Mouse (Mus musculus) lung, embryonic 14.5 days (tissue): ENCODE measurements at regions not wholly inside any gene's neighbourhood (a gene's known extent, or its start where the extent isn't known, plus 50 kb on each side); places are given as distances from the start of the nearest gene placed in this dataset.

ENCODE experiments used
- ATAC-seq: fragments of 200-750 bp; cut with Nextera tagmentation; 2 replicates; pipeline ENCODE4 v1.8.0; 2017; ENCODE audit warnings: mild to moderate bottlenecking, moderate TSS enrichment, moderate library complexity; ENCODE audit not compliant: insufficient read depth
- DNase-seq: peaks from one replicate; pipeline ENCODE4 v3.0.0-alpha.2; 2015
- H3K27ac ChIP-seq: fragments of 300-500 bp; sonication (generic); 2 replicates; pipeline ENCODE4 v1.5.1; 2014; ENCODE audit warnings: low read depth, mild to moderate bottlenecking, moderate library complexity
- H3K27me3 ChIP-seq: fragments of 300-500 bp; sonication (generic); 2 replicates; pipeline ENCODE4 v1.6.1; 2014; ENCODE audit warnings: low read length, control low read depth; ENCODE audit not compliant: insufficient read depth
- H3K36me3 ChIP-seq: fragments of 300-500 bp; sonication (generic); 2 replicates; pipeline ENCODE4 v1.6.1; 2014; ENCODE audit warnings: control low read depth; ENCODE audit not compliant: insufficient read depth
- H3K4me1 ChIP-seq: fragments of 300-500 bp; sonication (generic); 2 replicates; pipeline ENCODE4 v1.6.1; 2014; ENCODE audit warnings: antibody characterized with exemption, control low read depth; ENCODE audit not compliant: insufficient read depth
- H3K4me2 ChIP-seq: fragments of 300-500 bp; sonication (generic); 2 replicates; pipeline ENCODE4 v1.6.1; 2014; ENCODE audit warnings: mild to moderate bottlenecking
- H3K4me3 ChIP-seq: fragments of 300-500 bp; sonication (generic); 2 replicates; pipeline ENCODE4 v1.5.1; 2014; ENCODE audit warnings: low read depth, low read length
- H3K9ac ChIP-seq: fragments of 300-500 bp; sonication (generic); 2 replicates; pipeline ENCODE4 v1.6.1; 2014
- H3K9me3 ChIP-seq: fragments of 300-500 bp; sonication (generic); 2 replicates; pipeline ENCODE4 v1.6.1; 2016; ENCODE audit warnings: low read depth, low read length, control low read depth
- CTCF ChIP-seq: IDR thresholded peaks from 2 replicates; pipeline ENCODE4 v1.5.1; 2016; ENCODE audit warnings: antibody characterized with exemption, low read depth
- WGBS: fragments of 180-500 bp; shearing (Covaris S2); extraction: QIAGEN DNeasy Blood & Tissue Kit; methylation state at CpG from one replicate; pipeline ENCODE4 v1.1.7; 2014; 5-methylcytosine and 5-hydroxymethylcytosine counted together

GRCm38 (mm10) chr12:4542191-4542590, 50.2 kb upstream of the Itsn2 start:
- no peaks in the 10 kb centered on the region for H3K27me3 ChIP-seq
- H3K4me3 ChIP-seq = no peak overlapping the region
- DNase-seq = no peak
- no peak overlapping the region for H3K9ac ChIP-seq
- no peaks in the 10 kb centered on the region for H3K9me3 ChIP-seq
- no peak for ATAC-seq
- no peak for TF ChIP-seq CTCF
- 86% methylated on average over 10 of the region's 10 CpGs for WGBS
- no peaks in the 10 kb centered on the region for H3K36me3 ChIP-seq
- H3K4me2 ChIP-seq = no peak overlapping the region
- H3K4me1 ChIP-seq = no peaks in the 10 kb centered on the region
- H3K27ac ChIP-seq = no peak overlapping the region

- no peak for ATAC-seq
Observed at GRCm38 (mm10) chr12:4534252-4534651, 57.3 kb upstream of the Ncoa1 start.

GRCm38 (mm10) chr12:4533710-4534109, 56.7 kb upstream of the Ncoa1 start:
- Histone ChIP-seq H3K4me2 (no peak overlapping the region), H3K4me3 (no peak overlapping the region), H3K27me3 (no peaks in the 10 kb centered on the region), H3K27ac (no peak overlapping the region), H3K36me3 (no peaks in the 10 kb centered on the region), H3K4me1 (no peaks in the 10 kb centered on the region), H3K9ac (no peak overlapping the region), H3K9me3 (no peaks in the 10 kb centered on the region)
- no peak for TF ChIP-seq CTCF
- WGBS = 65% methylated on average over 2 of the region's 2 CpGs
- DNase-seq = no peak
- no peak for ATAC-seq

More at GRCm38 (mm10) chr12:4534252-4534651, 57.3 kb upstream of the Ncoa1 start:
- no peaks in the 10 kb centered on the region for H3K36me3 ChIP-seq
- H3K4me1 ChIP-seq = no peaks in the 10 kb centered on the region
- DNase-seq = no peak
- no peaks in the 10 kb centered on the region for H3K27me3 ChIP-seq
- no peak overlapping the region for H3K9ac ChIP-seq
- H3K9me3 ChIP-seq = no peaks in the 10 kb centered on the region
- no peak overlapping the region for H3K4me3 ChIP-seq
- no peak for TF ChIP-seq CTCF
- H3K4me2 ChIP-seq = no peak overlapping the region
- no peak overlapping the region for H3K27ac ChIP-seq
- 56% methylated on average over 5 of the region's 5 CpGs for WGBS

GRCm38 (mm10) chr12:4532707-4533106, 55.7 kb upstream of the Ncoa1 start:
- DNase-seq = no peak
- Histone ChIP-seq H3K27me3 (no peaks in the 10 kb centered on the region), H3K27ac (no peak overlapping the region), H3K4me3 (no peak overlapping the region), H3K4me1 (no peaks in the 10 kb centered on the region), H3K4me2 (no peak overlapping the region), H3K9me3 (no peaks in the 10 kb centered on the region), H3K9ac (no peak overlapping the region), H3K36me3 (no peaks in the 10 kb centered on the region)
- 70% methylated on average over 3 of the region's 3 CpGs for WGBS
- TF ChIP-seq CTCF = no peak
- ATAC-seq = no peak

GRCm38 (mm10) chr12:4527027-4527426, 50.0 kb upstream of the Ncoa1 start:
- WGBS = 44% methylated on average over 2 of the region's 2 CpGs
- H3K27ac ChIP-seq = no peak overlapping the region
- no peaks in the 10 kb centered on the region for H3K36me3 ChIP-seq
- no peaks in the 10 kb centered on the region for H3K27me3 ChIP-seq
- no peak for TF ChIP-seq CTCF
- H3K9me3 ChIP-seq = no peaks in the 10 kb centered on the region
- H3K4me2 ChIP-seq = no peak overlapping the region
- H3K4me3 ChIP-seq = no peak overlapping the region
- ATAC-seq (peak; percentile 25; the same call in 1 of the 2 replicates), DNase-seq (peak; percentile 29)
- no peak overlapping the region for H3K9ac ChIP-seq
- no peaks in the 10 kb centered on the region for H3K4me1 ChIP-seq
